Mouse (Mus musculus) lung, adult 2 months (tissue): Measurements from ENCODE around the gene Eef1akmt4.

Experiments
- CTCF ChIP-seq: fragments of 200-500 bp; IDR thresholded peaks from 2 replicates; pipeline ENCODE4 v1.5.1; 2011; ENCODE audit warnings: mild to moderate bottlenecking, low read length, control low read depth; ENCODE audit not compliant: insufficient read depth
- POLR2A ChIP-seq: fragments of 200-500 bp; IDR thresholded peaks from 2 replicates; pipeline ENCODE4 v1.6.1; 2011; ENCODE audit warnings: low read depth, mild to moderate bottlenecking, control low read depth, low read length, borderline replicate concordance; ENCODE audit errors: extremely low read depth

DNA sequence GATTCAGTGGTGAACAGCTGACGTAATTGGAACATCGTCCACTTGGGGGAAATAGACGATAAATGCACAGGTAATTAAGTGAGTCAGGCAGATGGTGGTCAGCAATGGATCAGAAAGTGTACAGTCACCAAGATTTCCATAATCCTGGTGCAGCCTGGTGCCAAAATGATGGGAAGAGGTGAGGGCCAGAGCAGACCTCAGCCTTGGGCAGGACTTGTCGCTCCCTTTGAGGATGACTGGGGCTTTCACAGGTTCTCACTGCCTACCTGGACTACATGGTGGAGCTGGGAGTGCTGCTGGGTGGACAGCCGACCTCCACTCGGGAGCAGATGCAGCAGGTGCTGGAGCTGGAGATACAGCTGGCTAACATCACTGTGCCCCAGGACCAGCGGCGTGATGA lies 26.0 kb downstream of the Eef1akmt4 start:
- TF ChIP-seq POLR2A (no peak), CTCF (no peak)
